Comparison of ENCODE assay signal across 8 mouse cellular contexts in the genomic region with DNA sequence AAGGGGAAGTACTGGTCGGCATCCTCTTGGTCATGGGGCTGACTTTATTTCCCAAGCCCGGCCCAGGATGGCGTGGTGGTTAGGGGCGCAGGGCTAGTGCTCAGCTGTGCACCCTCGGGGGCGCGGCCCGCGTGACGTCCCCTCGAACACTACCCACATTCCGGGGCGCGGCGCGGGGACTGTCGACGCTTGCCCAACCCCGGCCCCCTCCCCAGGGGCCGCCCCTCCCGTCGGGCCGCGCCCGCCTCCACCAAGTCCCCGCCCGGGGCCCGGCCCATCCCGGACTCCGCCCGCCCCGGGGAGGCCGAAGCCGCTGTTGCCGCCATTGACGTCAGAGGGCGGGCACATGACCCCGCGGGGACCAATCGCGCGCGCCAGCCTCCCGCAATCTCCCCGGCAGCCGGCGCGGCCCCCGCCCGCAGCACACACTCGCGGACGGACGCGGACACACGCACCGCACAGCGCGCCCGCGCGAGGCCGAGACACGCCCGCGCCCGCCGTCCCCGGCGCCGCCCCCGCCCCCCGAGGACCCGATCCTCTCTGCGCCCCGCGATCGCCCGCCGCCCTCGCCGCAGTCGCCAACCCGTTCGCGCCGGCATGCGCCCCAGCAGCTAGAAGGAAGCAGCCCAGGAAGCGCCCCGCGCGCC. TPM values are rescaled to one million over a fixed set of nuclear protein-coding genes. Genes with fewer than 3 reads are reported as not detected.
A peak's percentile ranks its signal among the peaks of the same experiment; 100 is the strongest.
DNase-seq lines count a peak whose midpoint lies in the region; ATAC-seq and TF ChIP-seq lines count a peak whose summit lies in the region.

No protein-coding gene starts in this region.

- no peak for TF ChIP-seq CTCF in liver, embryonic 14.5 days (IDR thresholded peaks at IDR 0.05; ENCODE audit: low read depth)

- peak overlapping the region; percentile 95 for H3K27ac ChIP-seq in forebrain, embryonic 10.5 days
- peak overlapping the region; percentile 81 for H3K27ac ChIP-seq in heart, embryonic 15.5 days
- peak overlapping the region; percentile 47 for H3K27ac ChIP-seq in liver, embryonic 14.5 days
- peak overlapping the region; percentile 90 for H3K27ac ChIP-seq in stomach, embryonic 15.5 days

- peaks cover 45% of the 10 kb centered on the region for H3K4me1 ChIP-seq in forebrain, embryonic 10.5 days
- peaks cover 36% of the 10 kb centered on the region for H3K4me1 ChIP-seq in heart, embryonic 15.5 days (replicated peaks)
- peaks cover 14 to 31% of the 10 kb centered on the region in 2 experiments for H3K4me1 ChIP-seq in liver, embryonic 14.5 days (replicated peaks; ENCODE audit: control insufficient read depth in 2 of 2, insufficient read depth in 2 of 2, low read length in 1 of 2)
- H3K4me1 ChIP-seq in stomach, embryonic 15.5 days = peaks cover 36% of the 10 kb centered on the region

- H3K4me2 ChIP-seq in heart, embryonic 15.5 days = peak overlapping the region; percentile 89
- peak overlapping the region; percentile 88 for H3K4me2 ChIP-seq in liver, embryonic 14.5 days (ENCODE audit: low read depth)
- H3K4me2 ChIP-seq in stomach, embryonic 15.5 days = peak overlapping the region; percentile 89

- peak; percentile 95 for ATAC-seq in heart, embryonic 15.5 days (replicated peaks; ENCODE audit: insufficient number of reproducible peaks, insufficient read depth, low FRiP score, low read depth)
- ATAC-seq in liver, embryonic 14.5 days (ENCODE audit: insufficient read depth) = peak; percentile 90
- peak; percentile 91 for ATAC-seq in stomach, embryonic 15.5 days (ENCODE audit: insufficient read depth, low FRiP score, low read depth)

- peak; percentile 84 to 87 for DNase-seq in CD8-positive naive resting alpha-beta T cell, adult 2 months (ENCODE audit: low read depth in 2 of 2, low spot score in 2 of 2)
- peak; percentile 81 for DNase-seq in c-Kit-positive CD71-negative TER-119-negative erythroid progenitor cells, embryonic 14.5 days (ENCODE audit: low read depth)
- DNase-seq in forebrain, embryonic 10.5 days (ENCODE audit: extremely low spot score, low spot score) = peak; percentile 86
- DNase-seq in kidney, postnatal 25 days = peak; percentile 95 to 98
- peak; percentile 81 to 83 (median 82) for DNase-seq in liver, embryonic 14.5 days (ENCODE audit: low read depth in 3 of 3, low spot score in 3 of 3)
- peak; percentile 90 for DNase-seq in neural tube, embryonic 10.5 days (ENCODE audit: extremely low spot score, low spot score)

- no peak for TF ChIP-seq EP300 in liver, embryonic 14.5 days (IDR thresholded peaks at IDR 0.05; ENCODE audit: low read depth)

- under 1% methylated on average over 71 of the region's 92 CpGs for WGBS in forebrain, embryonic 10.5 days
- under 1% methylated on average over 36 of the region's 92 CpGs for WGBS in heart, embryonic 15.5 days
- under 1% methylated on average over 69 of the region's 92 CpGs for WGBS in liver, embryonic 14.5 days (ENCODE audit: insufficient replicate concordance)
- 1% methylated on average over 55 of the region's 92 CpGs for WGBS in stomach, embryonic 15.5 days

- no peaks in the 10 kb centered on the region for H3K36me3 ChIP-seq in forebrain, embryonic 10.5 days (replicated peaks)
- no peaks in the 10 kb centered on the region for H3K36me3 ChIP-seq in heart, embryonic 15.5 days
- no peaks in the 10 kb centered on the region for H3K36me3 ChIP-seq in liver, embryonic 14.5 days (replicated peaks; ENCODE audit: control insufficient read depth, insufficient read depth, low read depth)
- no peaks in the 10 kb centered on the region for H3K36me3 ChIP-seq in stomach, embryonic 15.5 days

- H3K9me3 ChIP-seq in forebrain, embryonic 10.5 days = no peaks in the 10 kb centered on the region
- H3K9me3 ChIP-seq in heart, embryonic 15.5 days (replicated peaks) = no peaks in the 10 kb centered on the region
- no peaks in the 10 kb centered on the region for H3K9me3 ChIP-seq in liver, embryonic 14.5 days (ENCODE audit: control insufficient read depth, low read length)
- no peaks in the 10 kb centered on the region for H3K9me3 ChIP-seq in stomach, embryonic 15.5 days

- peaks cover 6% of the 10 kb centered on the region for H3K27me3 ChIP-seq in forebrain, embryonic 10.5 days (ENCODE audit: poor library complexity, severe bottlenecking)
- H3K27me3 ChIP-seq in heart, embryonic 15.5 days = no peaks in the 10 kb centered on the region
- H3K27me3 ChIP-seq in liver, embryonic 14.5 days (ENCODE audit: control insufficient read depth, insufficient read depth, low read length) = no peaks in the 10 kb centered on the region
- no peaks in the 10 kb centered on the region for H3K27me3 ChIP-seq in stomach, embryonic 15.5 days (replicated peaks)

- peak overlapping the region; percentile 89 for H3K9ac ChIP-seq in heart, embryonic 15.5 days
- peak overlapping the region; percentile 80 for H3K9ac ChIP-seq in liver, embryonic 14.5 days (replicated peaks)
- peak overlapping the region; percentile 95 for H3K9ac ChIP-seq in stomach, embryonic 15.5 days

- peak overlapping the region; percentile 94 for H3K4me3 ChIP-seq in forebrain, embryonic 10.5 days
- H3K4me3 ChIP-seq in heart, embryonic 15.5 days = peak overlapping the region; percentile 77
- peak overlapping the region; percentile 80 for H3K4me3 ChIP-seq in liver, embryonic 14.5 days (ENCODE audit: insufficient read depth in 1 of 2, low read depth in 2 of 2, low read length in 2 of 2)
- H3K4me3 ChIP-seq in stomach, embryonic 15.5 days (replicated peaks) = peak overlapping the region; percentile 91

RNA-seq across cellular contexts. Expression of a gene that starts 0.4 kb away (rescaled TPM):
- 8.0 and 9.8 TPM in 2 replicates for polyA plus RNA-seq in forebrain, embryonic 10.5 days (2016; fragmentation: Nextera tagmentation; extraction: Ambion mirVana)
- polyA plus RNA-seq in heart, embryonic 15.5 days (2015; fragmentation: Nextera tagmentation; extraction: Ambion mirVana) = 9.4 and 16.3 TPM in 2 replicates
- polyA plus RNA-seq in liver, embryonic 14.5 days (2012; rRNA removed) = 9.8 and 10.4 TPM in 2 replicates
- 6.7 and 10.6 TPM in 2 replicates for polyA plus RNA-seq in liver, embryonic 14.5 days (2014; fragmentation: Nextera tagmentation; extraction: Ambion mirVana)
- 31.8 and 32.1 TPM in 2 replicates for polyA plus RNA-seq in stomach, embryonic 15.5 days (2015; fragmentation: Nextera tagmentation; extraction: Ambion mirVana)

Comparison
In these comparisons a context has a peak if more than half of its experiments do, and no peak if none do; other contexts are left out.
1. Peak in every context shown above with its lines: DNase-seq, ATAC-seq, H3K4me3 ChIP-seq and H3K27ac ChIP-seq.